Comparison of ENCODE assay signal across 8 mouse cellular contexts in the genomic region with DNA sequence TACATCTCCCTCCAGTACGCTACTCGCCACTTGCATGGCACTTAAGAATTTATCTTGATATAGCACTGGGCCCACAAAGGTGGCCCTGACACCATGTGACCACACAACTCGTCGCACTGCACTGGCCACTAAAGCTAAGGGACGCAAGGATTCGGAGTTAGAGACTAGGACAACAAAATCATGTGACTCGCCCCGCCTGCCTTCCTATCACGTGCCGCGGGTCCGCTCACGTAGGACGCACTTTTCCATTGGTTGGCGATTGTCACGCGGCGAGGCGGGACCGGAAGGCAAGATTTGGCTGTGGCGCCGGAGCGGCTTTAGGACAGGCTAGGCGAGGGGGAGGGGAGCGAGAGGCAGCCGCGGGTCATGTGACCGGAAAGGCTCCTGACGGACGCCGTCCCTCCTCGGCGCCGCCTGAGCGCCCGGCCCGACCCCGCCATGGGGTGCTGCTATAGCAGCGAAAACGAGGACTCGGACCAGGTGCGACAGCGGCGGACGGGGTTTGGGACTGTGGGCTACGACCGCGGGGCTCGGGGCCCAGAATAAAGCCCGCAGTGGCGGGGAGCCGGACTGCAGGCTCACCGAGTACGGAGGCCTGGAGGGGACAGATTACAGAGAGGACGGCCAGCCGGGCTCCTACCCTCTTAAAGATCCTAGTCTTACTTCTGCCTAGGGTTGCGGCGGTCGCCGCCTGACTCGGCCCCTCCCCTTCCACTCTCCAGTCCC. TPM values are rescaled to one million over a fixed set of nuclear protein-coding genes. Genes with fewer than 3 reads are reported as not detected.
A peak's percentile ranks its signal among the peaks of the same experiment; 100 is the strongest.
DNase-seq lines count a peak whose midpoint lies in the region; ATAC-seq lines count a peak whose summit lies in the region.

Gene Lamtor1 (plus strand): TSS at position 344 of the 726 bp plus-strand sequence.

- H3K4me3 ChIP-seq in forebrain, embryonic 14.5 days (ENCODE audit: low read depth, low read length) = peak within 1 kb of the TSS; percentile 67
- peak within 1 kb of the TSS; percentile 85 for H3K4me3 ChIP-seq in neural tube, embryonic 15.5 days (replicated peaks)

- peak within 1 kb of the TSS; percentile 95 for H3K27ac ChIP-seq in forebrain, embryonic 14.5 days (ENCODE audit: low read depth, low read length)
- peak within 1 kb of the TSS; percentile 99 for H3K27ac ChIP-seq in neural tube, embryonic 15.5 days (replicated peaks)

- peak; percentile 99 for ATAC-seq in forebrain, embryonic 14.5 days
- ATAC-seq in neural tube, embryonic 15.5 days (ENCODE audit: low FRiP score) = peak; percentile 99

- under 1% methylated on average over 61 of the region's 61 CpGs for WGBS in forebrain, embryonic 14.5 days
- WGBS in neural tube, embryonic 15.5 days = under 1% methylated on average over 61 of the region's 61 CpGs

- H3K9ac ChIP-seq in forebrain, embryonic 14.5 days (ENCODE audit: low read length) = peak within 1 kb of the TSS; percentile 90
- H3K9ac ChIP-seq in neural tube, embryonic 15.5 days (replicated peaks) = peak within 1 kb of the TSS; percentile 97

- H3K36me3 ChIP-seq in forebrain, embryonic 14.5 days (ENCODE audit: control insufficient read depth, insufficient read depth, low read length) = peaks cover 11% of the 10 kb centered on the region
- peaks cover 18% of the 10 kb centered on the region for H3K36me3 ChIP-seq in neural tube, embryonic 15.5 days

- H3K9me3 ChIP-seq in forebrain, embryonic 14.5 days (replicated peaks; ENCODE audit: control insufficient read depth, low read length) = no peaks in the 10 kb centered on the region
- H3K9me3 ChIP-seq in neural tube, embryonic 15.5 days (replicated peaks) = no peaks in the 10 kb centered on the region

- H3K4me1 ChIP-seq in forebrain, embryonic 14.5 days (ENCODE audit: control insufficient read depth, insufficient read depth, low read length) = peaks cover 10% of the 10 kb centered on the region
- H3K4me1 ChIP-seq in neural tube, embryonic 15.5 days = peaks cover 34% of the 10 kb centered on the region

- peak within 1 kb of the TSS; percentile 80 for H3K4me2 ChIP-seq in forebrain, embryonic 14.5 days (ENCODE audit: low read length)
- H3K4me2 ChIP-seq in neural tube, embryonic 15.5 days = peak within 1 kb of the TSS; percentile 74

- H3K27me3 ChIP-seq in forebrain, embryonic 14.5 days (replicated peaks; ENCODE audit: control insufficient read depth, insufficient read depth, low read length) = no peaks in the 10 kb centered on the region
- H3K27me3 ChIP-seq in neural tube, embryonic 15.5 days (replicated peaks) = no peaks in the 10 kb centered on the region

- DNase-seq in ES-CJ7 (ENCODE audit: low read depth, low spot score) = peak; percentile 99
- peak; percentile 99 for DNase-seq in cerebellum, adult 11 months
- peak; percentile 99 for DNase-seq in forebrain, embryonic 14.5 days (ENCODE audit: low spot score)
- DNase-seq in heart, postnatal 14 days = peak; percentile 99
- peak; percentile 100 for DNase-seq in layer of hippocampus, adult 11-12 months (ENCODE audit: low spot score)
- DNase-seq in lung, adult 18-20 months = peak; percentile 100
- peak; percentile 99 for DNase-seq in testis, postnatal 14 days (ENCODE audit: low spot score)

- intact Hi-C loops in heart, postnatal 14 days (cut with DNase I) = no loop called here

RNA-seq across cellular contexts. Expression of gene Lamtor1, which starts in this region (rescaled TPM):
- 181 and 201 TPM in 2 replicates for polyA plus RNA-seq in forebrain, embryonic 14.5 days (2014; fragmentation: Nextera tagmentation; extraction: Ambion mirVana)
- total RNA-seq in heart, postnatal 14 days (2021) = 10 to 100 TPM; 90.2 to 100.0 TPM
- 156 and 158 TPM in 2 replicates for polyA plus RNA-seq in neural tube, embryonic 15.5 days (2015; fragmentation: Nextera tagmentation; extraction: Ambion mirVana)

Comparison
In these comparisons a context has a peak if more than half of its experiments do, and no peak if none do; other contexts are left out.
1. Peak in every context shown above with its lines: DNase-seq, ATAC-seq, H3K4me3 ChIP-seq and H3K27ac ChIP-seq.